Mouse (Mus musculus) myocyte (in vitro differentiated cells): Measurements from ENCODE around the gene Angptl8. TPM values are rescaled to one million over a fixed set of nuclear protein-coding genes. Genes with fewer than 3 reads are reported as not detected.

Source experiments
- H3K27me3 ChIP-seq: one replicate; pipeline ENCODE4 v1.6.1; 2011; ENCODE audit not compliant: control insufficient read depth, insufficient read depth, insufficient read length
- H3K36me3 ChIP-seq: one replicate; pipeline ENCODE4 v1.6.1; 2011; ENCODE audit not compliant: control insufficient read depth, insufficient read depth
- H3K4me2 ChIP-seq: one replicate; pipeline ENCODE4 v1.6.1; 2011; ENCODE audit warnings: low read depth, control low read depth
- H3K4me3 ChIP-seq: one replicate; pipeline ENCODE4 v1.5.1; 2011; ENCODE audit warnings: mild to moderate bottlenecking, control low read depth, moderate library complexity
- H3K79me2 ChIP-seq: one replicate; pipeline ENCODE4 v1.6.1; 2011; ENCODE audit not compliant: control insufficient read depth, insufficient read depth
- H3ac ChIP-seq: one replicate; pipeline ENCODE4 v1.6.1; 2011; ENCODE audit not compliant: control insufficient read depth, insufficient read length
- CEBPB ChIP-seq: IDR thresholded peaks from 2 replicates; pipeline ENCODE4 v1.6.1; 2011; ENCODE audit warnings: mild to moderate bottlenecking, moderate library complexity; ENCODE audit not compliant: poor library complexity, insufficient read depth, severe bottlenecking
- E2F4 ChIP-seq: IDR thresholded peaks from one replicate; pipeline ENCODE4 v1.6.1; 2011; ENCODE audit warnings: mild to moderate bottlenecking, control low read depth, moderate library complexity; ENCODE audit not compliant: insufficient read depth
- MAX ChIP-seq: IDR thresholded peaks from one replicate; pipeline ENCODE4 v1.6.1; 2011; ENCODE audit warnings: low read depth, mild to moderate bottlenecking, control low read depth
- MYOD1 ChIP-seq, 3 experiments: IDR thresholded peaks; one replicate each; pipeline ENCODE4 v1.6.1; 2011; ENCODE audit warnings: control low read depth in 2 of 3, low read depth in 2 of 3, mild to moderate bottlenecking in 2 of 3, moderate library complexity in 1 of 3; ENCODE audit not compliant: insufficient read length in 2 of 3, control insufficient read depth in 1 of 3
- MYOG ChIP-seq, 3 experiments: IDR thresholded peaks; one replicate each; pipeline ENCODE4 v1.6.1; 2011; ENCODE audit warnings: control low read depth in 2 of 3, low read depth in 2 of 3, mild to moderate bottlenecking in 2 of 3; ENCODE audit not compliant: insufficient read length in 2 of 3, control insufficient read depth in 1 of 3, insufficient read depth in 1 of 3
- POLR2A ChIP-seq: IDR thresholded peaks from one replicate; pipeline ENCODE4 v1.6.1; 2011; ENCODE audit warnings: low read depth, mild to moderate bottlenecking, control low read depth, moderate library complexity; ENCODE audit not compliant: insufficient read length
- POLR2AphosphoS2 ChIP-seq: IDR thresholded peaks from one replicate; pipeline ENCODE4 v1.6.1; 2011; ENCODE audit warnings: low read depth, control low read depth; ENCODE audit not compliant: insufficient read length
- REST ChIP-seq: IDR thresholded peaks from one replicate; pipeline ENCODE4 v1.6.1; 2011; ENCODE audit warnings: mild to moderate bottlenecking, control low read depth, moderate library complexity; ENCODE audit not compliant: insufficient read depth, insufficient read length
- SRF ChIP-seq: IDR thresholded peaks from one replicate; pipeline ENCODE4 v1.6.1; 2011; ENCODE audit warnings: low read depth; ENCODE audit not compliant: control insufficient read depth, insufficient read length
- TCF12 ChIP-seq: IDR thresholded peaks from one replicate; pipeline ENCODE4 v1.6.1; 2011; ENCODE audit warnings: mild to moderate bottlenecking, control low read depth; ENCODE audit not compliant: poor library complexity, insufficient read depth, severe bottlenecking
- TCF3 ChIP-seq: IDR thresholded peaks from one replicate; pipeline ENCODE4 v1.6.1; 2011; ENCODE audit warnings: low read depth, control low read depth; ENCODE audit not compliant: insufficient read length
- USF1 ChIP-seq: IDR thresholded peaks from one replicate; pipeline ENCODE4 v1.6.1; 2011; ENCODE audit warnings: low read depth, mild to moderate bottlenecking, control low read depth, moderate library complexity
- polyA plus RNA-seq: library from polyadenylated mRNA; unstranded; fragments of >200 nt; fragmentation: generic; extraction: Trizol; gene quantifications from one replicate; pipeline ENCODE4 v1.2.1, GENCODE M21; 2012; ENCODE audit warnings: missing spikeins

Angptl8 gene
- polyA plus RNA-seq, 1 experiment = not detected

- no peaks in the 10 kb centered on the region for H3K36me3 ChIP-seq
- no peak for TF ChIP-seq CEBPB
- TF ChIP-seq MAX = no peak
- no peak for TF ChIP-seq E2F4
- TF ChIP-seq TCF12 = no peak
- no peak for TF ChIP-seq USF1
- TF ChIP-seq REST = no peak
- no peak for TF ChIP-seq MYOD1 (IDR thresholded peaks at IDR 0.05; ENCODE audit: control insufficient read depth in 1 of 3, insufficient read length in 2 of 3, low read depth in 2 of 3)
- no peak for TF ChIP-seq MYOG (IDR thresholded peaks at IDR 0.05; ENCODE audit: control insufficient read depth in 1 of 3, insufficient read depth in 1 of 3, insufficient read length in 2 of 3, low read depth in 2 of 3)
- TF ChIP-seq POLR2A = no peak
- no peak for TF ChIP-seq SRF
- TF ChIP-seq TCF3 = no peak
- no peak for TF ChIP-seq POLR2AphosphoS2
- no peak overlapping the region for H3ac ChIP-seq
- H3K27me3 ChIP-seq = peaks cover 29% of the 10 kb centered on the region
- no peak overlapping the region for H3K4me3 ChIP-seq
- H3K4me2 ChIP-seq = no peak overlapping the region
- no peaks in the 10 kb centered on the region for H3K79me2 ChIP-seq
Measured at GRCm38 (mm10) chr9:21876601-21877000, 41.3 kb downstream of the Angptl8 start.

Other genes starting within 250 kb of the Angptl8 start
- 26.3 TPM for gene Timm29, start 242.8 kb upstream of the Angptl8 start, polyA plus RNA-seq
- 13.2 TPM for gene Yipf2, start 242.7 kb upstream of the Angptl8 start, polyA plus RNA-seq
- 68.0 TPM for gene Smarca4, start 219.3 kb upstream of the Angptl8 start, polyA plus RNA-seq
- gene Ldlr, start 112.0 kb upstream of the Angptl8 start, polyA plus RNA-seq = 106 TPM
- gene Spc24, start 75.2 kb upstream of the Angptl8 start, polyA plus RNA-seq = 31.0 TPM
- 49.4 TPM for gene Kank2, start 36.8 kb upstream of the Angptl8 start, polyA plus RNA-seq
- gene Dock6, start 17.1 kb downstream of the Angptl8 start, polyA plus RNA-seq = 20.3 TPM
- 24.1 TPM for gene Rab3d, start 82.7 kb downstream of the Angptl8 start, polyA plus RNA-seq
- gene Ccdc159, start 92.0 kb downstream of the Angptl8 start, polyA plus RNA-seq = 2.5 TPM
- gene Tmem205, start 92.0 kb downstream of the Angptl8 start, polyA plus RNA-seq = 55.1 TPM
- gene Plppr2, start 101.5 kb downstream of the Angptl8 start, polyA plus RNA-seq = 21.5 TPM
- gene Swsap1, start 120.2 kb downstream of the Angptl8 start, polyA plus RNA-seq = 8.9 TPM
- 3.2 TPM for gene Epor, start 128.0 kb downstream of the Angptl8 start, polyA plus RNA-seq
- gene Rgl3, start 153.9 kb downstream of the Angptl8 start, polyA plus RNA-seq = 11.2 TPM
- 0.13 TPM for gene Ccdc151, start 167.1 kb downstream of the Angptl8 start, polyA plus RNA-seq
- 127 TPM for gene Prkcsh, start 167.3 kb downstream of the Angptl8 start, polyA plus RNA-seq
- gene Elavl3, start 216.5 kb downstream of the Angptl8 start, polyA plus RNA-seq = 0.06 TPM
- not detected for gene Gm49318, start 235.7 kb downstream of the Angptl8 start, polyA plus RNA-seq
- gene Zfp653, start 235.9 kb downstream of the Angptl8 start, polyA plus RNA-seq = 8.3 TPM
- 37.0 TPM for gene Ecsit, start 249.9 kb downstream of the Angptl8 start, polyA plus RNA-seq